Mouse (Mus musculus) cerebellum, adult 9-11 months (tissue): ENCODE data around the gene Smim11.

Experiments
- DNase-seq: peaks from one replicate; pipeline ENCODE4 v3.0.0; 2022

Smim11 gene

DNA sequence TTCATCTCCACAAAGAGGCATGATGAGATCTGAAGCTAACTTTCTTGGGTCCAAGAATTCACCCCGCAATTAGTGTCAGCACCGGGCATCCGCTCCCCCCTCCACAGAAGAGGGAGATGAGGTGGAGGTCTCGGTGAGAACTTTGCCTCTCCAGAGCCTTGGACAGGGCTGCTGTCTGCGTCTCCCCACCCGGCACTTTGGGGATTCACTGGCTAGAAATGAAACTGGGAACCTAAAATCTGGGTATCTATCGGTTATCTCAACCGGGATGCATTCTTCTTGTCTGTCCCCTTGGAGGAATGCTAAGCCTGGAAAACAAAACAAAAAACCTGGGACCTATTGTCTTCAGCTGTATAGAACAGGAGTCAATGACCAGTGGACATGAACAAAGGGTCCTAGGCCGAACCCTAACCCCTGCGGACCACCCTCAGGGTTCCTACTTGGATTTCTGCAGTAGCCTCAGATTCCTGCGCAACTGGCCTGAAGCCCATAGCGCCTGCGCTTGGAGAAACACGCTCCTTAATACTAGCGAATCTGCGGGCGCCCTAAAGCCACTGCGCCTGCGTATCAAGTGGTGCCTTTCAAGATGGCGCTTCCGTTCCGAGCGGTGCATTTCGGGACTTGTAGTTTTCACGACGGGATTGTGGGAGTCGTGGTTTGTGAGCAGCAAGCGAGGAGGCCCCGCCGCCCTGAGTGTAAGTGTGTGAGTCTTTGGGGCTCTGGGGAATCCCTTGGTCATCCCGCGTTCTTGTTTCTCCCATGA, at the start of gene Smim11:
Gene Smim11 (plus strand): TSS at position 638 of the 763 bp plus-strand sequence.
- DNase-seq, result peak; percentile 97

- DNase-seq, result no peak
These were observed 46.8 kb upstream of the Smim11 start for GRCm38 (mm10) chr16:92254316-92254715.

GRCm38 (mm10) chr16:92267861-92268260, 33.2 kb upstream of the Smim11 start:
- DNase-seq, result no peak

DNA sequence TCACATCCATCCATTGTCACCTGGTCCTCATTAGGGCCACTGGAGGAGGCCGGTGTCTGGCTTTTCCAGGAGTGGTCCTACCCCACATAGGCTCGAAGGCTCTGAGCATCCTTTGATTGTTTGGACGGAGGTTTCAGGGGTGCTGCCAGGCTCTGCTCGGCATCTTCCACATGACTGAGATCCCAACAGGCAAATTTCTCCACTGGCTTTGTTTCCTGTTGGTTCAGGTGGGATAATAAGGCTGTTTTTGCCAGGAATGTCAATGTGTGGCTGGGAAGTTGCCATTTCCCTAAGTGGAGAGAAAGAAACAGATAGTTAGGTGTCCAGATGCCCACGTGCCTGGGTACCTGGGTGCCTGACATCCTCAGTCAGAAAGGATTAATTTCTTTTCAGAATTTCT, 26.6 kb upstream of the Smim11 start:
- no peak for DNase-seq

DNA sequence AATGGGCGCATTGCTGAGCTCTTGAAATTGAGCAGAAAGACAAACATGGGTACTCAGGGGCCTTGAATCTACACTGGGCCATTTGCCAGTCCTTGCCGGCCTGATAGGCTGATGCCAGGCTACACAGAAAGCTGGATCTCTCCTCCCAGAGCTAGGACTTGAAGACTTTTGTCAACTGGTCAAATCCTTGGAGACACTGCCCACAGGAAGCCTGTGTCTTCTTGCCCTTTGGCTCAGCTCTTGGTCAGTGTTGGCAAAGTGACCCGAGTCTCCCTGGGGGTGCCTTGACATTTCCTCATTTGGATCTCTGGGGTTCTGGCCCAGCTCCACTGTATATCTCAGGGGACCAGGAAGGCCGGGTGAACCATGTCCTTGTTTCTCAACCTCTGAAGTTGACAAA, 25.6 kb upstream of the Smim11 start:
- DNase-seq, result no peak

DNA sequence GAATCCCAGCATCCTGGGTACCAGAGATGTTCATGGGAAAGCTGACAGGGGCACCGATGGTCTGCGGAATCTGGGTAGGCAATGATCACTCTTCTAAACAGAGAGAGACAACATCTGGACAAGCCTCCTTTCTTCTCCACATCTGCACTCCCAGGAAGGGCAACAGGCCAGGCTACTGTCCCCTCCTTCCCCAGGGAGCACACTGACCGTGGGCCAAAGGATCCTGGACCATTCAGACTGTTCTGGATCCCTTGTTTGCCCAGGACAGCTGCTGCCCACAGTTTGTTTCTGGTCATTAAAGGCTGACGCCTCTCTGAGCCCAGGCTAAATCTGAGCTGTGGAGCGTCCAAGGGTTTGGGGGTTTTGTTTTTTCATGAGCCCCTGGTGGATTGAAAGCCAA, 18.4 kb upstream of the Smim11 start:
- DNase-seq, result no peak

DNA sequence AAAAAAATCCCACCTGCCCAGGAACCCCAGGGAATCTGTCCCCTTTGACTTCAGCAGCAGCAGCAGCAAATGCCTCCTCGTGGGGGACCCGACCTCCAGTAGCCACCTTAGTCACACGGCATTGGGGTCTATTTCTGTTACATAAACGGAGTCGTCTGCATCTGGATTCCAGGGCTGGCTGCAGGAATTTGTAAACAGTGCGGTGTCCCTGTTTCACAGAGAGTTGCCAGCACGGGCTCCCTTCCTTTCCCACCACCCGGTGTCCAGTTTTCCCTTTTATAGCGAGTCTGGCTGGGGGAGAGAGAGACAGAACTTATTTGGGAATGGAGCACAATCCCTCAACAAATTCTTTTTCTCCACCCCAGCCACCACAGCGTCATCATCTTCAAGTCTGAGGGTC, 16.0 kb upstream of the Smim11 start:
- DNase-seq, result no peak

DNA sequence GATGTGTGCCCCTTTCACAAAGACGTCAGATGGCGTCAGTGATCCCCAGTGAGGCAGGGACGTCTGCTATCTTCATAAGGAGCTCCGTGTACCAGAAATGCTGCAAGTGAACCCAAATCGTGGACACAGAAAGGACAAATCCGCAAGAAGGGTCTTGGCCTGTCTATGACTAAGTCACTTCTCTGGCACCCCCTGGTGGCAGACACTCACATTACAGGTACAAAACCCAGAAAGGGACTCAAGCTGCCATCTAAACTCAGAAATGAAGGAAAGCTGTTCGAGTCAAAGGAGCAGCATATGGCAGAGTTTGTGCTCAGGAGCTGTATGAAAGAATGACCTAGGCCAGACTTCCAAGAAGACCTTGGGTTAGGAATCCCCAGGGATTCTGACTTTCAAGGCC, 14.5 kb upstream of the Smim11 start:
- DNase-seq, result peak; percentile 74

GRCm38 (mm10) chr16:92288778-92289177, 12.3 kb upstream of the Smim11 start:
- DNase-seq, result no peak

DNA sequence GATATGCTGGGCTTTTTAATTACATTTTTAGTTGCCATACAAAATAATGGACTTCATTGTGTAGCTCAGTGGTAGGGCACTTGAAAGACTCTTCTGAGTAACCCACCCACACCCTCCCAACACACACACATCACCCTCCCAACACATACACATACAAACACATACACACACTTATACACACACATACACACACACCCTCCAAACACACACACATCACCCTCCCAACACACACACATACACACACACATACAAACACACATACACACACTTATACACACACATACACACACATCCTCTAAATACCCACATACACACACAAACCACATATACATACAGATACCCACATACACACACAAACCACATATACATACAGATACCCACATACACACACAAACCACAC, 11.0 kb upstream of the Smim11 start:
- no peak for DNase-seq

DNA sequence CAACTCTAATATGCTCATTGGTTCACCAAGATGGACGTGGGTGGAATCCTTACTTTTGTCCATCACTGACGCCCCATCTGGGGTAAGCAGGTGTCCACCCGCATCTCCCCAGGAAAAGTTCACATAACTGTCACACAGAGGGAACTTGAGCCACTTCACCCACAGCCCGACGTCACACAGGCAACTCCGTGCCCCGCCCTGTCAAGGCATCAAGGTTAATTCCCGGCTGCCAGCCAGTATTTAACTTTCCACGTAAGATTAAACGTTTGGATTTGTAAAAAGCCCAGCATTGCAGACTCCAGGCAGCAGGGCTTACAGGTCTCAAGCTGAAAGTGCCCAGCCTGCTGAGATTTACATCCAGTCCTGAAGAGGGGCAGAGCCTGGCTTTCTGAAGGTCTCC, 9.0 kb upstream of the Smim11 start, which contains the start of gene Kcne2:
Gene Kcne2 (plus strand): TSS at position 289 of the 400 bp plus-strand sequence.
- no peak for DNase-seq

DNA sequence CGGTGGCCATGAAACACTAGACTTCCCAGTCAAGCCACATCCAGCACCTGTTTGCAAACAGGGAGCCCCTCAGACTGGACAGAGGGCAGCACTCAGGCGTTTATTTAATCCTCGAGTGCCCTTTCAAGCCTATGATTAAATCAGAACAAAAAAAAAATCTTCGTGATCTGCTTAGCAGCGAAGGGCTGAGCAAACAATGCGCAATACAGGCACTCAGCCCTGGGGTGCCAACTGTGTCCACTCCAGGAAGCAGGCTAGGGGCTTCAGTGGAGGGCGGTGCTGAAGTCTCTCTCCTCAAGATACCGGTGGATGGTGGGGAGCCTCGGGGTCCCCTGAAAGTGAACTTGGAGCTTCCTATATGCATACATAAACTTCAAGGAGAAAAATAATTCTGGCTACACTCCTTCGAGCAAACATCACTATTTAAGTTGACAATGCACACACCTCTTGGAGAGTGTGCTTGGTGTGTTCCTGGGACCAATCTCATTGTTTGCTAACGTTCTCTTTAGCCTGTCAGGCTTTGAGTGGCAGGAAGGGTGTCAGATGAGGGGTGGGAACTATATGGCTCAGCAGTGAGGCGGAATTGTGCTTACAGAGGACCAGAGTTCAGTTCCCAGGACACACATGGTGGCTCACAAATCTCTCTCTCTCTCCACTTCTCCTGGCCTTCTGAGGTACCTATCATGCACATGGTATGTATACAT, 6.7 kb upstream of the Smim11 start:
- no peak for DNase-seq

- DNase-seq, result no peak
These were observed 5.8 kb upstream of the Smim11 start for GRCm38 (mm10) chr16:92295328-92295727.

DNA sequence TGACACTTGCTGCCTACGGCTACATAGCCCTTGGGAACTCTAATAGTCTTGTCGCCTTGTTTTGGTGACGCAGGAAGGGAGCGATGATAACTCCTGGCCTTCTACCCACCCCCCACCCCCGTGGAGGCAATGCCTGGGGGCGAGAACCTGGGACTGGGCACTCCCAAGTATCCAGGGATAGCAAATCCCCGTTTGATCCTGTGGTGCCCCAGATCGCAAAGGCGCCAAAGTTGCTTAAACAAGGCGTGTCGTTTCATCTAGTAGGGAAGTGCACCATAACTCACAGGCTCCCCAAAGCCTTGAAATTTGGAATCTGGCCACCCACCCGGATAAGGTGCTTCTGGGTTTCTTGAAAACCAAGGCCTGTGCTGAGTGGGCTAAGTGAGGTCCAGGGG, 323 bp downstream of the Smim11 start:
- peak; percentile 75 for DNase-seq

DNA sequence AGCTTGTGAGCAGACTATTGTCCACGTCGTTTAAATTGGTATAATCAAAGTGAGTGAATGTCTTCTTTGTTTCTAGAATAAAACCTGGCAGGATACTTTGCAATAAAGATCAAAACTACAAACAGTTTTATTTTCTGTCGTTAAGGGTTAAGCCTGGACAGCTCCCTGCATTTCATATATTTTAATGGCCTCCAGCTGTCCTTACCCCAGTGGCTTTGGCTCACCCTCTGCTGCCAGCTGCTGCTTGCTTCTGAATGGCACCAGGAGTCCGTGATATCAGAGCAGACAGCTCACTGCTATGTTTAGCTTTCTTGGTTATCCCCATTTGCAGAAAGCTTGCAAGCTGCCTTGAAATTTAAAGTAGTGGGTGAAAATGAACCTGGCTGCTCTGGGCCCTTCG, 903 bp downstream of the Smim11 start:
- DNase-seq, result no peak

GRCm38 (mm10) chr16:92302506-92302905, 1.4 kb downstream of the Smim11 start:
- DNase-seq, result peak; percentile 50

- DNase-seq, result no peak
These were observed 4.4 kb downstream of the Smim11 start for GRCm38 (mm10) chr16:92305519-92305918.

GRCm38 (mm10) chr16:92307947-92308346, 6.9 kb downstream of the Smim11 start:
- DNase-seq, result no peak

GRCm38 (mm10) chr16:92309126-92309525, 8.0 kb downstream of the Smim11 start:
- DNase-seq, result no peak

GRCm38 (mm10) chr16:92313953-92314741, 13.1 kb downstream of the Smim11 start:
- peak; percentile 56 for DNase-seq

DNA sequence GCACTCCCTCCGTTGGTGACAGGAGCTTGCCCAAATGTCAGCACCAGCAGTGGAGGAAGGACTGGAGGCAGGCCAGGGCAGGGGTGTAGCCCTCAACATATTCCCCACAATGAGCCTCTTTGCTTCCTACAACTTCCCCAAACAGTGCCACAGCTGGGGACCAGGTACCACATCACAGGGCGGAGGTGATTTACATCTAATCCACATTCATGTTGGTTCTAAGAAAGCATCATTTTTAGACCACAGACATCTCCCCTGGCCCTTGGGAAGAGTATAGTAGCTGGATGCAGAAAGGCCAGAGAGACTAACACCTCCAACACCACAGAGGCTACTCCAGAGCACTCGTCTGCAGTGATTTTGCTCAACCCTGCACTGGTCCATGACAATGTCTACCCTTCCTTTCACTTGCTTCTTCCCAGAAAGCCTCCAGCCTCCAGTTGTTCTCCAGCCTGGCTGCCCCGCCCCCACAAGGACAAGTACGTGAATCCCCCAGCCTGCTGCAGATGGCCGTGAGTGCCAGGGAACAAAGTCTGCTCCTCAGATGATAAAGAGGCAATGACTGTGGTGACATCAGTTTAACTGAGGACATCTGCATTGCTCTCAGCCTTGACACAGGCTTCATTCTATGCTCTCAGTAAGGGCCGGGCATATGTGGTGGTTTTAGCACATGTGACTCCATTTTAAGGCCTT, 15.1 kb downstream of the Smim11 start:
- DNase-seq, result no peak

DNA sequence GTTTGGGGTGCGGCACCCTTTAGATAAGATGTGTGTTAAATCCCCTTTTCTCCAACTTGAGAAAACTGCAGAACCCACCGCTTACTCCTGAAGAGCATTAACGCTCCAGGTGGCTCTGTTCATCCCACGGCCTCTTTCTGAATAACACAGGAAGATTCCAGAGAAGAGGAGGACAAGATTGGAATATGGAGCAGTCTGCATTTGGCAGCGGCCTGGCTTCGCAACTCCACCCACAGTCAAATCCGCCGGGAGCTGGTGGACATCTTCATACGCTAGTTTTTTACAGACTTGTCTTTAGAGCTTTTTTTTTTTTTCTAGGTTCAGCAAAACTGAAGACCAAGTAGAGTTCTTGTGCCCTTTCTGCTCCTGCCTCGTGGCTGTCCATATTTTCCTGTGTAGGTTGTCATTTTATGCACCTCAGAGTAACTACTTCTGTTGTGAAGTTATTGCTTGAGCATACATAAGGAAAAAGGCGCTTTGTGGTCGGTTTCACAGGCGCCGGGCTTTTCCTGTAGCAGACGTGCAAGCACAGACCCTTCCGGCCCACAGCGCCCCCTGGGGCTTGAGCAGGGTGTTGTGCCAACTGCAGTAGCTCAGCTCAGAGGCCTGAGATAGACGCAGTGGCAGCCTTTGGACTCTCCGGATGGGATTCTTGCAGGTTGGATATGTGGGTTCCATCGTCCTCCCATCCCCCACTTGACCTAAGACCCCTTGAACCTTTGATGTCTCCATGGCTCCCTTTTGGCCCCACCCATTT, 18.4 kb downstream of the Smim11 start:
- DNase-seq, result no peak
